Mouse (Mus musculus): ENCODE data around the gene Mrpl55.

- TF ChIP-seq CTCF (IDR thresholded peaks at IDR 0.05; ENCODE audit: insufficient read depth, low read depth, low read length) (no peak), POLR2A (IDR thresholded peaks at IDR 0.05; ENCODE audit: insufficient read depth, low read depth, low read length) (no peak)
Observed at GRCm38 (mm10) chr11:59221604-59222003, 19.3 kb downstream of the Mrpl55 start.
